Mouse (Mus musculus): Measurements from ENCODE around the gene Spats2l.

DNA sequence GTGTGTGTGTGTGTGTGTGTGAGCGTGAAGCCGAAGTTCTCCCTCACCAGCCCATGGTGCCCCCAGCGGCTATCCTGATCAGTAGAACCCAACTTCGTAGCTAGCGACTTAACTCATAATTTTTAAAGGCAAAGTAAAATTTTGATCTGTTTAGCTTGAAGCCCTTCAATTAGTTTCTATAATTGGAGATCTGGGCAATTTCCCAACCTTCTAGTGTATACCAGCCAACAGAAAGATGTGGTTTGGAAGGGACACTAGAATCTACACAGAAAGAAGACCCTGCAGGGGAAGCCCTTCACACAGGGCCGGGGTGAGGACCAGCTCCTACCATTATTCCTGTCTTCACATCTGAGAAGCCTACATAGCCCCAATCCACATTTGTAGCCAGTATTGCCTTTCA is 77.9 kb downstream of the Spats2l start:
- TF ChIP-seq CTCF (conservative IDR thresholded peaks at IDR 0.05 in 1 of 2, IDR thresholded peaks at IDR 0.05 in 1 of 2; ENCODE audit: low read depth in 2 of 2, low read length in 2 of 2) (no peak), POLR2A (IDR thresholded peaks at IDR 0.05; ENCODE audit: low read depth, low read length) (no peak), EP300 (IDR thresholded peaks at IDR 0.05; ENCODE audit: low read length) (no peak), BHLHE40 (IDR thresholded peaks at IDR 0.05; ENCODE audit: low read depth, low read length) (no peak), UBTF (IDR thresholded peaks at IDR 0.05; ENCODE audit: low read depth, low read length) (no peak)

All from CH12.LX (cell line).